Mouse (Mus musculus) ovary, adult 18-20 months (tissue): Measurements from ENCODE around the gene Laptm5.

Experiments
- DNase-seq: peaks from one replicate; pipeline ENCODE4 v3.0.0; 2022; ENCODE audit warnings: low spot score, mixed read lengths

The Laptm5 gene

GRCm38 (mm10) chr4:130899782-130900427, 13.0 kb upstream of the Laptm5 start:
- no peak for DNase-seq

- DNase-seq, result no peak
Measured at GRCm38 (mm10) chr4:130900746-130901145, 12.2 kb upstream of the Laptm5 start.

GRCm38 (mm10) chr4:130902289-130902781, 10.6 kb upstream of the Laptm5 start:
- no peak for DNase-seq

DNA sequence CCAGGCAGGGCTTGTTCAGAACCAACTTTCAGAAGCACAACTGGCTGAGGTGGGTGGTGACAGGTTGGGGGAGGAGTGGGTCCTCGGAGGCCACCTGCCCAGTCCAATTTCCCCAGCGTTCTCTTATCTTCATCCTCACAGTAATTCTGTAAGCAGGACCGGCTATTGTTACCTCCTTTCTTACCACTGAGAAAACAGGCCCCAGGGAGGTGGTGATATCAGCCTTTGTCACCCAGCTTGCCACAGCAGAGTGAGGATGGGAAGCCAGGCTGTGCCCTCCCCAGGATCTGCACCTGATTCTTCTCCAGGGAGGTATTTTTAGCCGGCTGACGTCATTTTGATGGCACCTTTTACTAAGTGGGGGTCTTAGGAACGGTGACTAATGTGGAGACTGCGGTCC, 7.9 kb upstream of the Laptm5 start:
- no peak for DNase-seq

GRCm38 (mm10) chr4:130905882-130906281, 7.0 kb upstream of the Laptm5 start:
- DNase-seq, result no peak

GRCm38 (mm10) chr4:130906296-130906695, 6.6 kb upstream of the Laptm5 start:
- peak; percentile 35 for DNase-seq

DNA sequence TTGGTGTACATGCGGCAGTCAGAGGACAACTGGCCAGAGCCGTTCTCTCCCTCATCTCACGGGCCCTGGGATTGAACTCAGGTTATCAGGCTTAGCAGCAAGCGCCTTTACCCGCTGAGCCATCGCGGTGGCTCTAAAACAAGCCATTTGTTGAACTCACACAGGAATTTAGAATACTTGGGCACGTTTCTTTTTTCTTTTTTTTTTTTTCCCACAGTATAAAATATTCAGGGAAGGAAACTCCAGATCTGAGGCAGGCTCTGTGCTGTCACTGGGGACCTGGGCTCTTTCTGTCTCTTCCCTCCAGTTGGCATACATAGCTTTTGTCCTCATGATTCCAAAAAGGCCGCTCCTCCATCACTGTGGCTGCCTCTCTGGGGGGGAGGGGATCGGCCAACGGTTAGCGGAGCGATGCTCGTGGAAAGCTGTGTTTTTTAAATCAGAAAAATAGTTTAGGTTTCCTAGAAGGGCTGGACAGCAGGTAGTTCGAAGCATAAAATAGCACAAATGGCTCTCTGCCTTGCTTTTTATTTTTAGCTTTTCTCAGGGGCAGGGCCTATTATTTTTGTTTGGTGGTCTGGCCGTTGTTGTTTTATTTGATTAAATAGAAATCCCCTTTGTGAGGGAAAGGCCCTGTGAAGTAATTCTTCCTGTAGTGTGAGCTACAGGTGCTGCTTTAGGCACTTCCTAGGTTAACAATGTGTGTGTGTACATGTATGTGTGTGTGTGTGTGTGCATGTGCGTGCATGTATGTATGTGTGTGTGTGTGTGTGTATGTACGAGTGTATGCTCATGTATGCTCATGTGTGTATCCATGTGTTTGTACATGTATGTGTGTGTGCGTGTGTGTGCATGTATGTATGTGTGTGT, 5.5 kb upstream of the Laptm5 start:
- DNase-seq, result no peak

DNA sequence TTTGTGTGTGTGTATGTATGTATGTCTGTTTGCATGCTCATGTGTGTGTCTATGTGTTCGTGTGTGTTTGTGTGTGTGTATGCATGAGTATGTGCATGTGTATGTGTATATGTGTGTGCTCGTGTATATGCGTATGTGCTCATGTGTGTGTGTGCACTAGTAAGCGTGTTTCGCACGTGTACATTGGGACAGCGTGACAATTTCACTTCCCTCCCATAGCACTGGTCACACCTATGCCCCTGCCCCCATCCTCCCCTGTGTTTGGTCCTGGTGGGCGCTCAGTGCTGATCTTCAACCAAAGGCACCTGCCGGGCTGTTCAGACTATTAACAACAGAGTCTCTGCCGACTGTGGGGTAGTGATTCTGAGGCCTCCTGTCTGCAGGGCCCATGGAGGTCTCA, 4.8 kb upstream of the Laptm5 start:
- no peak for DNase-seq

GRCm38 (mm10) chr4:130909167-130909874, 3.6 kb upstream of the Laptm5 start:
- DNase-seq, result no peak

DNA sequence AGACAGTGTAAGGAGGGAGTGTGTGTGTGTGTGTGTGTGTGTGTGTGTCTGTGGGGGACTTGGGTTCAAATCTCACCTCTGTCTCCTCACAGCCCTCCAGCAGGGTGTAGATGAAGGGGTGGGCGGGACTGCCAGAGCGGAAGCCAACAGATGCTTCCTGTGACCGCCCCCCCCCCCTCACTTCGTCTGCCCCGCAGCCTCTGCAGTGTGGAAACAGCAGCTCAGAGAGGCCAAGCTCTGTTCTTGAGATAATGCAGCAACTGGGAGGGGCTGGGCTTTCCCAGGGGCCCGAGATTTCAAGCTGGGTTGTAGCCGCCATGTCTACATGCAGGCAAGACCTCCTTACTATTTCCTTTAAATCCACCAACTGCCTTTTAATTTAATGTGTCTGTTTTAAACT, 2.3 kb upstream of the Laptm5 start:
- no peak for DNase-seq

GRCm38 (mm10) chr4:130912626-130913025, 299 bp upstream of the Laptm5 start:
- DNase-seq, result no peak

- no peak for DNase-seq
Measured at GRCm38 (mm10) chr4:130913511-130913910, 586 bp downstream of the Laptm5 start.

DNA sequence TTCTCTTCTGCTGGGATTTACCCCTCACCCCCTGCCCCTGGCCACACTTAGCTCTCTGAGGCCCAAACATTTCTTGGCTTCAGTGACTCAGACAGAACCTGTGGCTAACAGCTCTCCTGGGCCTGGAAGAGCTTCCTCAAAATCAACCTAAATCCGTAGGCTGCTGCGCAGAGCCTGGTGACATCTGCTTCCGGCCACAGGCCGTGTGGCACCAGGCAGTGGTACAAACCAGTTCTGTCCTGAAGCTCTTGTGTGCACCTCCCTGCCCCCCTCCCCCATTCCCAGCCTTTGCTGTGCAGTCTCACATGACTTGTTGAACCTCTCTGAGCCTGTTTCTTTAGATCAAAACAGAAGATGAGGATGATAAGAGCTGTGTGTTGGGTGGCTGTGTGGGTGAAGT, 1.1 kb downstream of the Laptm5 start:
- DNase-seq, result no peak

- DNase-seq, result no peak
Measured at GRCm38 (mm10) chr4:130914527-130914926, 1.6 kb downstream of the Laptm5 start.

DNA sequence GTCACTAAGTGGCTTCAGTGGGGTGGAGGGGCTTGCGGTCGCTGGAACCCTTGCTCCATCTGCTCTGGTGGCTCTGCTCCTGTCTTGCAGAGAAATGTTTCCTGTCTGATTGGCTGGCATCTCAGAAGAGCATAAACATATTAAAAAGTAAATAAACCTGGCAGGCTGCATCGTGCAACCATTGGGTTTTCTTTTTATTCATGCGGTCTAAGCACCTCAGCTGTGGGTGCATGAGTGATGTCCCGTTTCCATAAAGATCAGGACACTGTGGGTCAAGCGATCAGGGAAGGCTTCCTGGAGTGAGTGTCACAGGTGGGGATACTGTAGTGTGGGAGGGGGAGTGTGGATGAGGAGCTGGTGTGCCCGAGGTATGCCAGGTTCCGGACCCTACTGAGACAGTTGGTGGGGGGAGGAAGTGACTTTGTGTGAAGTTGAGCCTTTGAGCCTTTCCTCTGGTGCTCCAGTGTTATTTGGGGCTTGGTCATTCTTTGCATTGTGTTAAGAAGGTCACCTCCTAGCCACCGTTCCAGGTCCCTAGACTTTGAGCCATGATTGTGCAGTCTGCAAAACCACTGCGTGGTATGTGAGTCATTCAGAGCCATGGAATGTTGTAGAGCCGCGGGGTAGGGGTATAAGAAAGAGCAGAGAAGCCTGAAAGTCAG, 2.2 kb downstream of the Laptm5 start:
- DNase-seq, result no peak

DNA sequence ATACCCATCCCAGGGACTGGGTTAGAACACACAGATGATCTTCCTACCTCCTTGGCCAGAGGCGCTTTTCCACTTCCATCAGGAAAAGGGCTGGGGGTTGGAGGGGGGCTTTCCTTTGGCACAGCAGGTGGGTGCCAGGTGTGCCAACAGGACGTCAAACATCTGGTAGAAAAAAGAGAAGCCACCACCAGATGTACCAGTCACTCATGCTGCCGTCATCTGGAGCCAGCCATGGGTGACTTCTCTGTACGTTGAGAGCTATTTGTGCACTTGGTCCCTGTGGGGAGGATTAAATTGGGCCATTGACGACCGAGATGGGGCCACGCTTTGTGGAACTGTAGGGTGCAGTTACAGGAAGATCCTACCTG, 2.7 kb downstream of the Laptm5 start:
- no peak for DNase-seq

DNA sequence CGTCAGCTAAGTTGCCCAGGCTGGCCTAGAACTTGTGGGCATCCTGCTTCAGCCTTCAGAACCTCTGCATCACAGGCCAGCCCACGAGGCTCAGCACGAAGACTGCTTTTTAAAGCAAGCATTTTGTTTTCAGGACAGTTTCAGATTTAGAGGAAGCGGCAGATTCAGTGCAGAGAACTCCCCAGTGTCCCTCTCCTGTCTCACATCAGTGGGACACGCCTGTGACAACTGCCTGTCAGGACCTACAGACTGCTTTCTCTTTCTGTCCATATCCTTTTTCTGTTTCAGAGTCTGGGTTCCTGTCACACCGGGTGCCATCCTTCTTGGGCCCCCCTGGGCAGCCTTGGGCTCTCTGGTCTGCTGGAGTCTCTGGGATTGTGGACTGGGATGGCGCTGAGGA, 3.7 kb downstream of the Laptm5 start:
- no peak for DNase-seq

GRCm38 (mm10) chr4:130917564-130917963, 4.6 kb downstream of the Laptm5 start:
- DNase-seq, result no peak

- DNase-seq, result no peak
Measured at GRCm38 (mm10) chr4:130918805-130919749, 6.2 kb downstream of the Laptm5 start.

GRCm38 (mm10) chr4:130919750-130920356, 6.9 kb downstream of the Laptm5 start:
- no peak for DNase-seq
